Mouse (Mus musculus): ENCODE data around the gene Cers6.

The Cers6 gene

GRCm38 (mm10) chr2:69119718-69120117 is 258.5 kb downstream of the Cers6 start:
- no peak for DNase-seq (ENCODE audit: low spot score)

- no peak for DNase-seq (ENCODE audit: low spot score)
Measured at GRCm38 (mm10) chr2:69121681-69122080, 260.4 kb downstream of the Cers6 start.

GRCm38 (mm10) chr2:69125425-69125824 is 264.2 kb downstream of the Cers6 start:
- no peak for DNase-seq (ENCODE audit: low spot score)

GRCm38 (mm10) chr2:69128321-69128720 is 267.1 kb downstream of the Cers6 start:
- no peak for DNase-seq (ENCODE audit: low spot score)

GRCm38 (mm10) chr2:69128921-69129395 is 267.7 kb downstream of the Cers6 start:
- no peak for DNase-seq (ENCODE audit: low spot score)

- no peak for DNase-seq (ENCODE audit: low spot score)
Measured at GRCm38 (mm10) chr2:69129425-69130210, 268.4 kb downstream of the Cers6 start.

GRCm38 (mm10) chr2:69132046-69132445 is 270.8 kb downstream of the Cers6 start:
- DNase-seq (ENCODE audit: low spot score), result no peak

GRCm38 (mm10) chr2:69132488-69133040 is 271.3 kb downstream of the Cers6 start:
- DNase-seq (ENCODE audit: low spot score), result no peak

GRCm38 (mm10) chr2:69134186-69134585 is 272.9 kb downstream of the Cers6 start:
- DNase-seq (ENCODE audit: low spot score), result no peak

- DNase-seq (ENCODE audit: low spot score), result no peak
Measured at GRCm38 (mm10) chr2:69134937-69135336, 273.7 kb downstream of the Cers6 start.

GRCm38 (mm10) chr2:69135661-69136576 is 274.7 kb downstream of the Cers6 start, which contains the start of gene Nostrin:
Gene Nostrin, plus strand, starts transcription at chr2:69135800.
- DNase-seq (ENCODE audit: low spot score), result no peak

GRCm38 (mm10) chr2:69137406-69138084 is 276.3 kb downstream of the Cers6 start:
- no peak for DNase-seq (ENCODE audit: low spot score)

- DNase-seq (ENCODE audit: low spot score), result no peak
Measured at GRCm38 (mm10) chr2:69138759-69139158, 277.5 kb downstream of the Cers6 start.

- no peak for DNase-seq (ENCODE audit: low spot score)
Measured at GRCm38 (mm10) chr2:69140215-69140614, 279.0 kb downstream of the Cers6 start.

- DNase-seq (ENCODE audit: low spot score), result no peak
Measured at GRCm38 (mm10) chr2:69140816-69141215, 279.6 kb downstream of the Cers6 start.

- DNase-seq (ENCODE audit: low spot score), result no peak
Measured at GRCm38 (mm10) chr2:69148691-69149090, 287.4 kb downstream of the Cers6 start.

GRCm38 (mm10) chr2:69149154-69149553 is 287.9 kb downstream of the Cers6 start:
- DNase-seq (ENCODE audit: low spot score), result no peak

- no peak for DNase-seq (ENCODE audit: low spot score)
Measured at GRCm38 (mm10) chr2:69150841-69151240, 289.6 kb downstream of the Cers6 start.

- no peak for DNase-seq (ENCODE audit: low spot score)
Measured at GRCm38 (mm10) chr2:69155861-69156260, 294.6 kb downstream of the Cers6 start.

- no peak for DNase-seq (ENCODE audit: low spot score)
Measured at GRCm38 (mm10) chr2:69156283-69156682, 295.0 kb downstream of the Cers6 start.

GRCm38 (mm10) chr2:69158907-69159306 is 297.7 kb downstream of the Cers6 start:
- DNase-seq (ENCODE audit: low spot score), result no peak
